Mouse (Mus musculus) cerebellum, adult 11-12 months (tissue): ENCODE measurements around the gene Insig2.

Experiments used
- DNase-seq: peaks from one replicate; pipeline ENCODE4 v3.0.0; 2022

Gene Insig2

DNA sequence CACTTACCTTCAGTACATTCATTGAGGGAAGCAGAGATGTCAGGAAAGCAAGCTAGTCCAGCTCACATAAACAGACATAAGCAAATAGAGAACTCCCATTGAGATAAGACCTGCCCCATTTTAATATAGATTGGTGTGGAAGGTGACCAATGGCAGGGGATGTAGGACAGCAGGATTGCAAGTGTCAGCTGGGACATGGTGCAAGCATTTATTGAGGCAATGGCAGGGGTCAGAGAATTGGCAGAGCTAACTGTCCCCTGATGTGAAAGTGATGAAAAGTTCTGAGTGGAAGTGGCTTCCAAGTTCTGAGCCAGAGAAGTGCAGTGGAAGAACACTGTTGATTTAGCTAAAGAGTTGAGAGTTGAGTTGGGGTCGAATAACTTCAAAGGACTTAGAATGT, at the start of gene Insig2:
TSS of gene Insig2 (minus strand) at position 105 of the 400 bp plus-strand sequence.
- DNase-seq = no peak

DNA sequence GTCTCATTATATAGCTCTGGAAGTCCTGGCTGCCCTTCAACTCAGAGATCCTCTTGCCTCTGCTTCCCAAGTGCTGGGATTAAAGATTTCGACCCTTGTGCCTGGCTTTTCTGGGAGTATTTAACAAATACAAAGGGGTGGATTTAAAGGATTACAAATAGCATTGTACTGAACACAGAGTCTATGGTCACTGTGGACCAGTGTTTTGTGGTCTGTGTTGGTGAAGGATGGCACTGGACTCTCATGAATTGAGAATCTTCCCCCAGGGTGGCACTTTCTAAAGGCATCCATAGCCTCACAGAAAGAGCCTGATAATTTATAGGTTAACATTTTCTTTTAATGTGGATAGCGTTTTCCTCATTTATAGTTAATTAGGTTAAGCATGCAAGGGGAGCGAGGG, 49.2 kb upstream of the Insig2 start:
- no peak for DNase-seq

DNA sequence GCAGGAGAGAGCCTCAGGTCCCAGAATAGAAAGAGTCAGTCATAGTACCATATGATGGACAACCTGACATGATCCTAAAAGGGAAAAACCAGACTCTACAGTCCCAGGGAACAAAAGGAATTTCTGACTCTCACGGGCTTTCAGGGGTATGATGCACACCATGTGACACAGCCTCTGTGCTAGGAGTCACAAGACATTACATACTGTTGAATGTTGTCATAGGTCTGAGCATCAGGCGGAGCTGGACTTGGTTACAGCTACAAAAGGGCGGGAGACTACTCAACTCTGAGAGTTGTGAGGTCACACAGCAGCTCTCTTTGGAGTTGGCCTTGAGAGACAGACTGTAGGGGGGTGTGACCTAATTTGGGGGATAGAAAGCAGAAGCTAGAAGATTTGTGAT, 47.6 kb upstream of the Insig2 start:
- no peak for DNase-seq

DNA sequence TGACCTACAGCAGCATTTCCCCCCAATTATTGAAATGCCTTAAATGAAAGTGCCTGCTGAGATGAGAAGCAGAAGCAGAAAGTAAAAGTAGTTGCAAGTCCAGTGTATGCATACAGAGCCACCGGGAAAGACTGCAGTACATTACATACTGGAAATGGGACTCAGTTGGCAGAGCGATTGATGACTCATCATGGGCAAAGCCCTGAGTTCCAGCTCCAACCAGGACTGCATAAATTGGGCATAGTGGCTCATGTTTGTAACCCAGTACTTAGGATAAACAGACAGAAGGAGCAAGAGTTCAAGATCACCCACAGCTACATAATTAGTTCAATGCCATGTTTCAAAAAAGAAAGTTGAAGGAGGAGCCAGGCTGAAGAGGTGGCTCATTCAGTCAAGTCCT, 45.5 kb upstream of the Insig2 start:
- DNase-seq = no peak

DNA sequence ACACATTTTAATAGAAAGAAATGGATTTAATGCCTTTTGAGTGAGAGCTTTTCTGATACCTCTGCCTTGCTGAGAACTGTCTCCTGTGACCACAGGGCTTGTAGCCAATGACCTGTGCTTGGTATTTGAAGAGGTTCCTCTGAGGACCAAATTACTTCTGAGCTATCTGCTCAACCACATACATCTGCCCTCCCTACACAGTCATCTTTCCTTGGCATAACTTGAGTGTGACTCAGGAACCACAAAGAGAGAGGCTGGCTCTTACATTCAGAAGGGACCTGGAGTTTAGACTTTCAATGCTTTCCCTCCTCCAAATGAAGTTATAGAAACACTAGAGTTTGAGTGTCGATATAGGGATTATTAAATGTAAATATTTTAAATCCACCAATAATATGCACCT, 45.0 kb upstream of the Insig2 start:
- DNase-seq = no peak

DNA sequence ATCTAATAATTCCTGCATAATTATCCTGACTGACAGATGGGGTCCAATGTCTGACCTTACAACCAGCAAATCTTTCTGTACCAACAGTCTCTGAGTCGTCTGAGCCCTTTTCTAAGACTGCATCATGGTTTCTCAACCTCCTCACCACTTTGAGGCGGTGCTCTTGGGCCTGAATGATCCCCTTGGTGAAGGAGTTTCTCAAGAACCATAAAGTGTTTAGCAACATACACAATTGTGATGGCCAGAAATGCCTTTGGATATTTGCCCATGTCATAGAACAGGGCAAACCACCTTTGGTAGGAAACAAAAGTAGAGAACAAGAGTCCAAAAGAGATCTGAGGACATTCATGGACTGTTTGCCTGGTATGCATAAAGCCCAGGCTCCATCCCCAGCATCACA, 41.2 kb upstream of the Insig2 start:
- no peak for DNase-seq

DNA sequence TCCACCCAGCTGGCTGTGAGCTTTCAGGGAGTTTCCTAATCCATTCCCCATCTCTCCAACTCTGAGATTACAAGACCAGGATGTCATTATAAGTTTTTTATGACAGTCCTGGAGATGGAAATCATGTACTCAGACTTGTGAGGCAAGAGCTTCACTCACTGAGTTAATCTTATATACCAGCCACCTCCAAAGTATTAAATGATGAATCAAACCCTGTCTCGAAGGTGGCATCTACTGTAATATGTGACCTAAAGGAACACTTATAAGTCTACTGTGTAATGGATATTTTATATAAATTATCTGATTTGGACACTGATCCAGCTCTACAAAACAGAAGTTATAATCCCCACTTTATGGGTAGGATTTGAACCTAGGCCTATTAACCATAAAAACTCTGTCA, 40.3 kb upstream of the Insig2 start:
- no peak for DNase-seq

DNA sequence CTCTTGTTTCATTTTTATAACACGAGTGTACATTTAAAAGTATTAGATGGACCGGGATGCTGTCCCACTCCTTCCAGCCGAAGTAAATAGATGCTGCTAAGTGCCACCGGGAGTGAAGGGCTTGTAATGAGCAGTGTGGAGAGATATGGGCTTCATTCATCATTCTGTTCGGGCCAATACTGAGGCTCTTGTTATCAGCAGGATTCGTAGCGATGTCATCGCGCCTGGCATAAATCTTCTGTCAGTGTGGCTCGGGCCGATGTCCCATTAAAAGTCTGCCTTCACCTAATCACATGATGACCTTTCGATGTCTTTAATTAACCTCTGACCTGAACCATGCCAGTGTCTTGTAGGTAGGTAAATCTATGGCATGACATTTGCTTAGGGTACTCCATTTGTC, 39.1 kb upstream of the Insig2 start:
- no peak for DNase-seq

DNA sequence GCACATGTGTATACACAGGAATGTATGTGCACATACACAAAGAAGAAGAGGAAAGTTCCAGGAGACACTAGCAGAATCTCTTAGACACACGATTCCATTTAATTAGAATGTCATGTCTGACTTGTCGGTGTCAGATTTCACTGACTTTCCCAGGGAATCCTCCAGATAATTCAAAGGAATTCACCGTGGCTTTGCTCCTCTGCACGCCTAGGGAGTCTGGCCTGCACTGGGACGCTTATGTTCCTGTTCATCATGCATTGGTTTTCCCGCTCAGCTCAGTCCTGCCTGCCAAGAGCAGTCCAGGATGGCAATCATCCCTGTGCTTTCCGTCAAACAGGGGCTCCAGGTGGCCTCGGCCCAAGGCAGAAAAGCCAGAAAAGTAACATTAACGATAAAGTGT, 34.9 kb upstream of the Insig2 start:
- DNase-seq = no peak

DNA sequence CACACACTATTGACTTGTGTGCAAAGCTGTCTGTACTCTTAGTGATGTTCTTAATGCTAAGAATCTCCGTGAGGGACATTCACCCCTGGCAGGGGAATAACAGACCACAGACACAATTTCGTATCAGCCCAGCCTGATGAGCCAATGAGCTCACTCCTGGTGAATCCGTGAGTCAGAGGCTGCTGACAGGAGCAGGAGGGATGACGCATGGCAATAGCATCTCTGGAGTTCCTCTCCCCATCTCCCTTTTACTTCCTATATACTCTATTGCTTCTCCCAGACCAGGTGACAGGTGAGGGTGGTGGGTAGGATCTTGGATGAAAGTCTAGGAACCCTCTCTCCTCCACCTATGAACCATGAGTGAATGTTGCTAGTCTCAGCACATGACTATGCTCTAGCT, 28.2 kb upstream of the Insig2 start:
- no peak for DNase-seq

DNA sequence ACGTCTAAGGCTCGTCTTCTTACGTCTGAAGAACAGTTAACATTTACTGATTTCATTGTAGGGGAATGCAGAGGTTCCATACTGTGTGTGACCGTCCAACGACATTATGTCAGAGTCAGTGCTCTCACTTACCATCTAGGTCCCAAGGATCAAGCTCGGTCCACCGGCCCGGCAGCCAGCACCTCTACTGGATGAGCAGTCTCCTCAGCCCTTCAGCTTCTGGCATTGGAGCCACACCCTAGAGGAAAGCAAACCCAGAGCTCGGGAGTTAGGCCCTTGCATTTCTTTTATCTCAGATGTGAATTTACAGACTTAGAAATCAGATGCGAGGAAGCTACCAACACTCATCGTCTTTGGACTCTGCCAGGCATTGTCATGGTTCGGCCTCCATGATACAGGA, 27.3 kb upstream of the Insig2 start:
- no peak for DNase-seq

DNA sequence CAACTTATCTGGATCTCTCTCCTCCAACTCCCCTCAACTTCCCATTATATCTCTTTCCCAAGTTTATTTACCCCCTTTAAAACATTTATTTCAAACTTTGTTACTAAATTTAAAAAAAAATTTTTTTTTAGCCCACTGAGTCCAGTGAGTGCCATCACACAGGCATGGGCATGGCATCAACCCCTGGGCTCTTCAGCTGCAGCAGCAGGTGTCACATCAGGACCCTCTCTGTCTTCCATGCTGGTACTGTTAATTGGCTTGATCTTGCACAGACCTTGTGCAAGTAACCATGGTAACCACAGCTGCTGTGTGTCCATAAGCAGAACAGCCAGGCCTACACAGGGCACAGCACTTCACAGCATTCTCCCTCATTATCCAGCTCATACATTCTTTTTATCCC, 21.4 kb upstream of the Insig2 start:
- no peak for DNase-seq

DNA sequence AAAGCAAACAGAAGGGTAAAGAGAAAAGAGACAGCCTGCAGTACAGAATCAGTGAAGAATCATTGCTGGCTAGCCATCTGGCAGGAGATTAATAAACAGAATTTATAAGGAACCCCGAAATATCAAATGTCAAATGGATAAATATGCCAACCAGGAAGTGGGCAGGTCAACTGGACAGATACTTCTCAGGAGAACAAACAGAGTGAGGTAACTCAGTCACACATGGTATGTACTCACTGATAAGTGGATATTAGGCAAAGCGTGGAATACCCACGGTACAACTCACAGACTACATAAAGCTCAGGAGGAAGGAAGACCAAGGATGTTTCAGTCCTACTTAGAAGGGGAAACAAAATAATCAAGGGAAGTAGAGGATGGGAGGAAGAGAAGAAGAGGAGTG, 18.6 kb upstream of the Insig2 start:
- no peak for DNase-seq

DNA sequence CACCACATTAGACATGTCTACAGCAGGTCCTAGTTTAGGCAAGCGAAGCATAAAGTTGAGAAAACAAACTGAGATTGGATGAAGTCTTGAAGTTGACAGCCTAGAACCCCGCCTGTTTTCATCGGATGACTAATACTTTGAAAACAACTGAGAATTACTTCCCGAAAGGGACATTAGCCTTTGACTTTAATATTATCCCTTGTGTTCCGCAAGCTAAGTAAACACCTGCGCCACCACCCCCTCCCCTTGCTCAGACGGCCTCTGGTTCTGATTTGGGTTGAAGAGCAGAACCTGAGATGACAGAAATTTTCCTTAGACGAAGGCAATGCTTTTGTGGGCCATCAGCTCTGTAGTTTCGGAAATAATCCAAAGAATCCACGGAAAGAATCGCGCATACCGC, 18.2 kb upstream of the Insig2 start:
- DNase-seq = no peak

DNA sequence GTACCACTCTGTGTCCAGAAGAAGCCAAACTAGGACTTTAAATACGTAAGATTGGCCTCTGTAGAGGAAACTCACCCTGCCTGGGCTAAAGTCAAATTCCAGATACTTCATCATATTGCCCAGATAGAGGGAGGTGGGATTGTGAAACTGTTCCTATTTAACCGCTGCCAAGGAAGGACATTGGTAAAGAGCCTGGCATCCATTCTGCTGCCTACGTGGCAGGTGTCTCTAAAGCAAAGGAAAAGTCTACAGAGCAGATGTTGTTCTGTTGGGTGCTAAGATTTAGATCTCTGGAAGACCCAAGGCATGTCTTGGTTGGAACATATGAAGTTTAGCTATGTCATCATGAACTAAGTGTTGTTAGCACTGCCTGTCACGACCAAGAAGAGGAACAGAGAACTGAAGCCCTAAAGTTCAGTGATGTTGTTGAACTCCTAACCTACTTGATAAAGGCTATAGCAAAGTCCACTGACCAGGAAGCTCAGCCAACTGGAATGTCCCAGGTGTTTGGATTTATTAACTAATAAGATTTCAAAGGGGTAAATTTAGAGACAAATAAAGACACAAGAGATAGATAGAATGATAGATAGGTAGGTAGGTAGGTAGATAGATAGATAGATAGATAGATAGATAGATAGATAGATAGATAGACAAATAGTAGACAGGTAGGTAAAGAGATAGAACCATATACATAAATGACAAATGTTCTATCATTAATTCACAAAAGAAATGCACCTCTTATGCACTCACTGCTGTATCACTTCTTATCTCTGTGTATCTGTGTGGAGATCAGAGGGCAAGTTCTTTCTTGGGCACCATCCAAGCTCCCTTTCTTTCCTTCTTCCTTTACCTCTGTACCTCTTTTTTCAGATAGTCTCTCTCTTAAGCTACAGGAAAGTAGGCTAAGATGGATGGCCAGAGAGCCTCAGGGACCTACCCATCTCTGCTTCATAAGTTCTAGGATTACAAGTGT, 16.8 kb upstream of the Insig2 start:
- DNase-seq = no peak

DNA sequence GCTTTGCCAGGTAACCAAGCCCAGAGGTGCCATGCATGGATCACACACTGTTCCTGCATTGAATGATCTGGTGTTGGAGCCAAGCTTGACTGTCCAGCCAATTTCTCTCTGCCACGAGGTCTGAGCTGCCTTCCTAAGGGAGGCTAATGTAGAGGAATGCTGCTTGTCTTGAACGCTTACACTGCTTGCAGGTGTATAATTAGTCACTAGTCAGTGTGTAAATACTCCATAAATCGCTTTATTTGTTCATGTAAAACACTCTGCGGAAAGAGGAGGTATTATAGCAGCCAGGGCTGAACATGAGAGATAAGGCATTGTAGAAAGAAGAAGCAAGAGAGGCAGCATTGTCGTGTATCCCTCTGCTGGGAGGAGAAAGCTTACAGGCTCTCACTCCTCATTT, 11.6 kb upstream of the Insig2 start:
- no peak for DNase-seq

DNA sequence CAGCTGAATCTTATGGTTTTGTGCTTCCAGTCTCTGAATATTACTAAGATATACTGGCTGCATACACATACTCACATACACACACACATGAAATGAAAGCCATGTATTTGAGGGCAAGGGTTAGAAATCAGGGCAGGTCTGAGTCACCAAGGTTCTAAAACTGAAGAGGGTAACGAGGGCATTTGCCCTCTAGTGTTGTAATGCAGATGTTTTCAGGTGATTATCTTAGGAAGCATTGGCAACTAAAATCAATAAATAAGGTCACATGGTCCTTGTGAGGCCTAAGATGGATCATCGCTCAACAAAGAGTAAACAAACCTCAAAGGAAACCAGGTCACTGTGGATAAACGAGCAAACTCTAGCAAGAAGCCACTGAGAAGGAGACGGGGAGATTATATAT, 3.4 kb upstream of the Insig2 start:
- no peak for DNase-seq

DNA sequence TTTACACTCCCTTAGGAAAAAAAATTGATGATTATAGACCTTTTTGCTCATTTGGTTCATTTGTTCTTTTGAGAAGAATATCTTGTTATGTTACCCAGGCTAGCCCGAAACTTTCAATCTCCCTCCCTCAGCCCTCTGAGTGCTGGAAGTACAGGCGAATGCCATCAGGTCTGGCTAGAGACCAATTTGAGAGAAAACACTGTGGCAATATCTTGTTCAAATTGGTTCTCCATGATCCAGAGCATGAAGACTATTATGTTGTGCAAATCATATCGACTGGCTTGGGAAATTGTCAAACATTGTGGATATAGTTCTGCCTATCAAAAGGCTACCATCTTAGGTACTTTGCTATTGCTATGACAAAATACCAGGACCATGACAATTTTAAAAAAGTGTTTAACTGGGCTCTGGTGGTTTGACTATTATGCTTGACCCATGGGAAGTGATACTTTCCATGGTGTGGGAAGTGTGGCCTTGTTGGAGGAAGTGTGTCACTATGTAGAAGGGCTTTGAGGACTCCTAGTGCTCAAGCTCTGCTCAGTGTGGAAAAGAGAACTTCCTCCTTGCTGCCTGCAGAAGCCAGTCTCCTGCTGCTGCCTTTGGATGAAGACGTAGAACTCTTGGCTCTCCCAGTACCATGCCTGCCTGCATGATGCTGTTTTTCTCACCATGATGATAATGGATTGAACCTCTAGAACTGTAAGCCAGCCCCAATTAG, 1.8 kb upstream of the Insig2 start:
- no peak for DNase-seq

DNA sequence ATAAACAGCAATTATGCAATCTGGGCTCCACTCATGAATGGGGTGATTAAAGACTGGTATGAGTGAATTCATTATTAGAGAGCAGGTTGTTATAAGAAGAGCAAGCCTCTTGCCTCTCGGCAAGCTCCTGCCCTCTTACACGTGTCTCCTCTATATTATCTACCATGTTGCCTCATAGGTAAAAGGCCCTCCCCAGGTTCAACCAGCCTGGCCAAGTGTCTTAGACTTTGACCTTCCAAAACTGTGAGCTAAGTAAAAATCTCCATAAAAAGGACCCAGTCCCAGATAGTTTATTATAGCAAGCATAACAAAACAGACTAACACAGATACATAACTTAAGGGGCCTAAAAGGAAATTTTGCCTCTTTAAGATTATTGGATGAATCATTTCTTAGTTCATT, 1.8 kb downstream of the Insig2 start:
- DNase-seq = no peak

DNA sequence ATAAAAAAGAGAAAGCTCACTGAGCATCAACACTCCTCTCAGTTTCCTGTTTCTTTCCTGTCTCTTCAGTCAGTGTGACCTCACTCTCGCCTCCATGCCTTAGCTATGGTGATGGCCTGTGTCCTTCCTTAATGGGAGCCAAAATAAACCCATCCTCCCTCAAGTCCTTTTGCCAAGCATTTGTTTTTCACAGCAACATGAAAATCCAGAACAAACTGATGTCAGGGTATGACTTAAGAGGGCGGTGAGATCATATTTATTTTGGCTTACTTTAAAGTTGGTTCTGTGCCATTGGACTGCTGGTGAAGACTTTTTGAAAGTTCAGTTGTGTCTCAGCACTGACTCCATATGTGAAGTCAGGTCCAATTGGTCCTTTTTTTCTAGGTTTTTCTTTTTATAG, 3.0 kb downstream of the Insig2 start:
- no peak for DNase-seq

DNA sequence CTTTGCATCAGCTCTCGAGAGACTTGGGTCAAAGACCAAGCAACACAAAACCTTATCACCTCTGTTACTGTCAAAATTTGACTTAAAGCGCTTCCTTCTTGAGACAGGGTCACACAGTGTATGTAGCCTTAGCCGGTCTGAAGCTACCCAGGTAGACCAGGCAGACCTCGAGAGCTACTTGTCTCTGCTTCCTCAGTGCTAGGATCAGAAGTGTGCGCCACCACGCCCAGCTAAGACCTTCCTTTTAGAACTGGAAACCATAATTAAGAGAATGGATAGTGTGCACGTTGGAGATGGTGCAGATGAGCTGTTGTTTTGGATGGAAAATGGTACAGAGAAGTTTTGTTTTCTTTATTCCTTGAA, 4.2 kb downstream of the Insig2 start:
- no peak for DNase-seq

DNA sequence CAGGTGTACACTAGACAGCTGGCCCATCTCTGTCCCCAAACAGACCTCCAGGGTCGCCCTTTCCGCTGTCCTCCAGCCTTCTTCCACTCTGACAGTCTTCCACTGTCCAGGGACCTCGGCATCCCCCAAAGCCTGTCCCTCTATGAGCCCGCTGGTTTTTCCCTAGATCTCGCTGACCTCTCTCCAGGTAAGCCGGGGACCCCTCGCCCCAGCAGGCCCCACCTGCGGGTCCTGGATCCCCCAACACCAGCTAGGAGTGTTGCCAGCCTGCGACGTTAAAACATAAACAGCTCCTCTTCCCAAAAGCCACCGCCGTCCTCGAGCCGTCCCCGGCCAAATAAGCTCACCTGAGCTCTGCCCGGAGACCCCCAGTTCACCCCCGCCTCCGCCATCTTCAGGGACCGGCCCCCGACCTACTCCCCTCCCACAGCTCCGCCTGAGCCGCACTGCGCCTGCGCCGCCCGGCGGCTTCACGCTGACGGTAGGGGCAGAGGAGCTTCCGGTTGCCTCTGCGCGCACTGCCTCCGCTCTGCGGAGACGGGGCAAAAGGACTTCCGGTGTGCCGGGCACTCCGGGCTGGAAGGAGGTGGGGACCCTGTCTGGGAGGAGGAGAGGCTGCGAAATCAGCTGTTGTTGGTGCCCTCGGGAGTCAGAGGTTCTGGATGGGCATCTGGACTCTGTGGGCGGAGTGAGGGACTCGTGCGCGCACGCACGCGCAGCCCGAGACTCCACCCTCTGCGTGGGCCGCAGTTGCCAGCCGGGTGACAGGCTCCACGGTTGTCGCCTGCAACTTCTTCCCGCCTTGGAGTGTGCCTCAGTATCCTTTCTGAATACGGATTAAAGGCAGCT, 4.8 kb downstream of the Insig2 start:
- DNase-seq = peak; percentile 95

DNA sequence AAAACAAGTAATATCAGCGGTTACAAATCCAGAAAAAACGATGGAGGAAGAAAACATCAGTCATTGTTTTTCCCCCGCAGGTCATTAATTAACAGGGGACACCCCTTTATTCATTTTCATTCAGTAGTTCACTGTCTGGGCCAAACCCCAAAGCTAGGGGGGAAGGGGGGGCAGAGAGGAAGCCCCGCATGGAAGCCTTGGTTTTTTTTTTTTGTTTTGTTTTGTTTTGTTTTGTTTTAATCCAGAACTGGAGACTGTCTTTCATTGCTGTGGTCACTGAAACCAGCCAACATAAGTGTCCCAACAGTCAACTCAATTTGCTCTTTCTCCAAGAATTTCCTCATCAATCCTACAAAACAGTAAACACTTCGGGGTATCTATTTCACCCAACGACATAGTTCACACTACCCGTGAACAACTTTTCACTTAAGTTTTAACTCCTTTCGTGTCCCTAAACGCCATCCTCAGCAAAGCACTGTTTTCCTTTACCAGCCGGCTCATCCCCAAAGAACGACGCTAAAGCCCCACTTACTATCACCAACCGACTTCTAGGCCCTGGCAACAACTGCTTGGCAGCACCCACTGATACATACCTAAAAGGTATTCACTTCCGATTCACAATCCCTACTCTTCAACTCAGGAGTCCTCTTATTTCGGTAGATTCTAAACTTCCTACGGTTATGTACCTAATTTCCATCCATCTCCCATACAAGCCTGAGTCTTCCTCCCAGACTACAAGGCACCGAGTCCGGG, 5.6 kb downstream of the Insig2 start:
- no peak for DNase-seq
